Mouse (Mus musculus) 3T3-L1 (cell line): ENCODE measurements around the gene Ikbkg.
A peak's percentile ranks its signal among the peaks of the same experiment; 100 is the strongest.
"Not testable (repeated sequence)": the region's sequence is repeated elsewhere in the genome, so short reads cannot be mapped to it uniquely, and the experiment has no call there.

Source experiments
- DNase-seq: peaks from one replicate; pipeline ENCODE4 v3.0.0-alpha.2; 2015; ENCODE audit warnings: low read depth, low spot score

Ikbkg gene

GRCm38 (mm10) chrX:74451157-74451912 is 58.2 kb downstream of the Ikbkg start:
- no peak for DNase-seq

GRCm38 (mm10) chrX:74452773-74453172 is 59.7 kb downstream of the Ikbkg start:
- peak; percentile 73 for DNase-seq

DNA sequence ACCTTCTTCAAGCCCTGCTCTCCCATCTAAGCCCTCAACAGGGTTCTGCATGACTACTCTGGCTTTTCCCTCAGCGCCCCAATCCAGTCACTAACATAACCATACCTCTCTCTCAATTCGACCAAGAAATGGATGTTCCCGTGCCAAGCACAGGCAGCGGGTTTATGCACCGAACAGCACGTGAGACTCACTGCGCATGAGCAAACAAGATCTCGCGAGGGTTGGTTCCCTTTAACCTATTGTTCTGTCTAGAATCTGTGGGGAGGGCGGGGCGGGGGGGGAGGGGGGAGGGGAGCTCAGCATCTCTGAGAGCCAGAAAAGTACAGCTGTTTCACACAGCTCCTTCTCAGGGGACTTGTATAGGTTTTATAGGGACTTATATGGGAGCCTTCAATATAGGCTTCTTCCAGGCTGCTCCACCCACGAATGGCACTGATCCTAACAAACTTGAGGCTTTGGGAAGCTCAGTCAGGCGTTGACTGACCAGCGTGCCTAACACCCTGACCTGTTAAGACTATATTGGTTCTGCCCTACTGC is 88.3 kb downstream of the Ikbkg start, which contains the start of gene Gm6880:
Gene Gm6880 (minus strand): TSS at position 51 of the 537 bp plus-strand sequence.
- DNase-seq = not testable (repeated sequence)

GRCm38 (mm10) chrX:74497131-74497530 is 104.0 kb downstream of the Ikbkg start:
- DNase-seq = peak; percentile 2
